Mouse (Mus musculus) liver, embryonic 16.5 days (tissue): ENCODE measurements at regions not wholly inside any gene's neighbourhood (a gene's known extent, or its start where the extent isn't known, plus 50 kb on each side); places are given as distances from the start of the nearest gene placed in this dataset.

Source experiments
- ATAC-seq: fragments of 200-750 bp; cut with Nextera tagmentation; 2 replicates; pipeline ENCODE4 v1.8.0; 2017; ENCODE audit warnings: low read depth, mild to moderate bottlenecking, moderate number of reproducible peaks, moderate library complexity
- H3K27ac ChIP-seq: fragments of 300-500 bp; sonication (generic); 2 replicates; pipeline ENCODE4 v1.5.1; 2014; ENCODE audit warnings: mild to moderate bottlenecking, low read length
- H3K27me3 ChIP-seq: fragments of 300-500 bp; sonication (generic); 2 replicates; pipeline ENCODE4 v1.6.1; 2014; ENCODE audit warnings: low read depth, low read length, mixed read lengths; ENCODE audit not compliant: control insufficient read depth, insufficient read depth
- H3K36me3 ChIP-seq: fragments of 300-500 bp; sonication (generic); 2 replicates; pipeline ENCODE4 v1.6.1; 2014; ENCODE audit warnings: mild to moderate bottlenecking; ENCODE audit not compliant: control insufficient read depth, insufficient read depth
- H3K4me1 ChIP-seq: fragments of 300-500 bp; sonication (generic); 2 replicates; pipeline ENCODE4 v1.6.1; 2014; ENCODE audit warnings: low read depth, low read length, mixed read lengths; ENCODE audit not compliant: control insufficient read depth
- H3K4me2 ChIP-seq: fragments of 300-500 bp; sonication (generic); 2 replicates; pipeline ENCODE4 v1.6.1; 2014; ENCODE audit warnings: low read depth, low read length, mixed read lengths
- H3K4me3 ChIP-seq: fragments of 300-500 bp; sonication (generic); 2 replicates; pipeline ENCODE4 v1.5.1; 2014; ENCODE audit warnings: low read depth, mild to moderate bottlenecking, low read length
- H3K9ac ChIP-seq: fragments of 300-500 bp; sonication (generic); 2 replicates; pipeline ENCODE4 v1.6.1; 2014; ENCODE audit warnings: low read depth, low read length
- H3K9me3 ChIP-seq: fragments of 300-500 bp; sonication (generic); replicated peaks from 2 replicates; pipeline ENCODE4 v1.6.1; 2016; ENCODE audit warnings: low read length; ENCODE audit not compliant: control insufficient read depth
- WGBS: fragments of 180-500 bp; shearing (Covaris S2); extraction: QIAGEN DNeasy Blood & Tissue Kit; methylation state at CpG from one replicate; pipeline ENCODE4 v1.1.7; 2014; ENCODE audit not compliant: insufficient replicate concordance; 5-methylcytosine and 5-hydroxymethylcytosine counted together

DNA sequence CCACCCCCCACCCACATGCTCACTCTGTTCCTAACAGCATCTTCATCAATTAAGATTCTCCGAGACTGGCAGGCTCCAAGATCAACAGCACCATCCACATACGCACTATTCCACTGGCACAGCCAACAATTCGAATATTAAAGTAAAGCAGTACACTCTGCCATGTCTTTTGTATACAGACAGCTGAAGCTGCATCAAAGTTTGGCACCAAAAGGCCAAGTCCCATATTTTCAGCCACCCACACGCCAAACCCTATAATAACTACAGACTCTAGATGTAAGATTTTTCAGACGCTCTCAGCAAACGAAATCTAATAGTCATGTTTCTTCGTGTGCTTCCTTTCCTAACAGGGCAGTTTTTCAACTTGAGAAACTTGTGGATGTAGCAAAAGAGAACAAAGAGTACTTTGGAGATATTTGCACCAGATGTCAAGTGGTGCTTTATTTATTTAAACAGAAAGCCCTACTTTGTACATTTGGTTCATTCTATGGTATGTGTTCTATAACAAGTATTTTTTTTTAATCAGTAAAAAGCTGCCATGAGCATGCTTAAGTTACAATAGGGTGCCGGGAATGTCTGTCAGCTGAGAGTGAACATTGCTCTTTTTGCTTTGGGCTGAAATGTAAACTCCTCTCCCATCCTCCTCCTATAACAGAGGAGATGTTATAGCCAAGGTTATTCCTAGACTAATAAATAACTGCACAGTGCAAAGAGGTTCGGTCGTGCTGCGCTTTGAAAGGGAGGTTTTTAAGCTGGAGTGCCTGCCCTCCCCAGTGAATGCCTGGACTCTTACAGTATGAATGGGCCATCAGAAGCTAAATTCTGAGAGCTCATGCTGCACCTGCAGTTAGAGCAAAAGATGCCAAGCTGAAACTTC, 686.9 kb downstream of the 1700064H15Rik start:
- H3K9ac ChIP-seq = no peak overlapping the region
- H3K4me3 ChIP-seq = no peak overlapping the region
- no peaks in the 10 kb centered on the region for H3K9me3 ChIP-seq
- no peaks in the 10 kb centered on the region for H3K36me3 ChIP-seq
- H3K4me1 ChIP-seq = no peaks in the 10 kb centered on the region
- no peak overlapping the region for H3K27ac ChIP-seq
- H3K27me3 ChIP-seq = no peaks in the 10 kb centered on the region
- 68% methylated on average over 11 of the region's 11 CpGs for WGBS
- no peak for ATAC-seq
- H3K4me2 ChIP-seq = no peak overlapping the region

DNA sequence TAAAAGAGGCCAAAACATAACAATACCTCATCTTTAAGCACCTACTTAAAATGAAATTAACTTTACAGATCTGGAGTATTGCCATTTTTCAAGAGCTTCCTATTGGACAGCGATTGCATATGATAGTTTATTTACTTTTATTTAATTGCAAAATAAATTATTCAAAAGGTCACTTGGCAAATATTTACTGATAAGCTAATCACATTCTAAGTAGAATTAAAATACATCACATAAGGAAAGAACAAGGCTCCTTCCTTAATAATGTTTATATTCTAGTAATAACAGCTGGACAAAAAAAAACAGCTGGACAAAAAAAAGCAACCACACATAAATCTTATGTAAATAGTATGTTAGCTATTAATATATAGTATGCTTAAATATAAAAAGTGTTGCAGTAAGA, 668.1 kb downstream of the 1700064H15Rik start:
- Histone ChIP-seq H3K4me1 (no peaks in the 10 kb centered on the region), H3K4me3 (no peak overlapping the region), H3K9ac (no peak overlapping the region), H3K4me2 (no peak overlapping the region), H3K27ac (no peak overlapping the region), H3K27me3 (no peaks in the 10 kb centered on the region), H3K36me3 (no peaks in the 10 kb centered on the region), H3K9me3 (no peaks in the 10 kb centered on the region)
- no peak for ATAC-seq
- 60% methylated on average over 1 of the region's 1 CpGs for WGBS

GRCm38 (mm10) chr3:18988662-18989061, 639.8 kb downstream of the 1700064H15Rik start:
- Histone ChIP-seq H3K36me3 (no peaks in the 10 kb centered on the region), H3K27ac (no peak overlapping the region), H3K27me3 (no peaks in the 10 kb centered on the region), H3K9me3 (no peaks in the 10 kb centered on the region), H3K4me3 (no peak overlapping the region), H3K4me1 (no peaks in the 10 kb centered on the region), H3K9ac (no peak overlapping the region), H3K4me2 (no peak overlapping the region)
- no peak for ATAC-seq
- 66% methylated on average over 3 of the region's 3 CpGs for WGBS

- H3K27me3 ChIP-seq = no peaks in the 10 kb centered on the region
- H3K4me3 ChIP-seq = no peak overlapping the region
- 52% methylated on average over 13 of the region's 13 CpGs for WGBS
- H3K4me2 ChIP-seq = no peak overlapping the region
- H3K4me1 ChIP-seq = no peaks in the 10 kb centered on the region
- H3K9ac ChIP-seq = no peak overlapping the region
- no peak for ATAC-seq
- H3K36me3 ChIP-seq = no peaks in the 10 kb centered on the region
- H3K27ac ChIP-seq = no peak overlapping the region
- no peaks in the 10 kb centered on the region for H3K9me3 ChIP-seq
Observed at GRCm38 (mm10) chr3:18989577-18990240, 638.8 kb downstream of the 1700064H15Rik start.

DNA sequence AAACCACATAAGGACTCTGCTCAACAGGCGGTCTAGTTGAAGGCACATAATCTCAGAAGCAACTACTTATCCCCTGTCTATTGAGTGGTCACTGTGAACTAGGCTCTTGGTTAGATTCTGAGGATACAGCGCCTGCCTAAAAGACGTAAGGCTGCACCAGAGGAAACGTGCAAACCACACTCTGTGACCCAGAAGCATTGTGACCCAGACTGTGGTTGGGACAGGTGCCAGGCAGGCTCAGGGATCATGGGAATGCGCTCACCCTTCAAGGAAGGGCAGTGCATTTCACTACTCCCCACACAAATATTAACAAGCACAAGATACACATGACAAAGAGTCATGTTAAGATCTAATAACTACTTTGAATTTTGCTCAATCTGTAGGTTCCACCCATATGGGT, 628.3 kb downstream of the 1700064H15Rik start:
- H3K9me3 ChIP-seq = no peaks in the 10 kb centered on the region
- no peaks in the 10 kb centered on the region for H3K36me3 ChIP-seq
- no peak for ATAC-seq
- H3K4me2 ChIP-seq = no peak overlapping the region
- H3K4me1 ChIP-seq = no peaks in the 10 kb centered on the region
- no peak overlapping the region for H3K27ac ChIP-seq
- no peak overlapping the region for H3K4me3 ChIP-seq
- no peak overlapping the region for H3K9ac ChIP-seq
- H3K27me3 ChIP-seq = no peaks in the 10 kb centered on the region
- 46% methylated on average over 5 of the region's 5 CpGs for WGBS

GRCm38 (mm10) chr3:19002056-19002455, 626.4 kb downstream of the 1700064H15Rik start:
- H3K9ac ChIP-seq = no peak overlapping the region
- H3K27ac ChIP-seq = no peak overlapping the region
- no peak overlapping the region for H3K4me2 ChIP-seq
- H3K4me1 ChIP-seq = no peaks in the 10 kb centered on the region
- H3K36me3 ChIP-seq = no peaks in the 10 kb centered on the region
- H3K4me3 ChIP-seq = no peak overlapping the region
- H3K27me3 ChIP-seq = no peaks in the 10 kb centered on the region
- WGBS = 53% methylated on average over 7 of the region's 7 CpGs
- ATAC-seq = no peak
- no peaks in the 10 kb centered on the region for H3K9me3 ChIP-seq

DNA sequence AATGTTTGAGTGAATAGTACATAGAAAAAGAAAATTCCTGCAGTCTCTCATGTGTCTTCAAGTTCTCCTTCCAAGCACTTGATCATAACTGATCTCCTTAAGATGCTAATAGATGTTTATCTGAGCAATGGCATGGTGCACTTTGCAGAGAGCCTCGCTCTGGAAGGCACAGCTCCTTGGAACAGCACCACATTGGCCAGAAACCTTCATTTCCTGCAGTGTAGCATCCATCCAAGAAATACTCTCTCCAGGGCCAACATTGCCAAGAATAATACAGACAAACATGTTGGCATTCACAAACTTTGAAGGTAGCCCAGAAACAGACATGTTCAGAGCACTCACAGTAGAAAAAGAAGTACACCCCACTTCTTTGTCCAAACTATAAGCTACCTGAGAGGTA, 623.7 kb downstream of the 1700064H15Rik start:
- Histone ChIP-seq H3K9me3 (no peaks in the 10 kb centered on the region), H3K36me3 (no peaks in the 10 kb centered on the region), H3K4me2 (no peak overlapping the region), H3K4me3 (no peak overlapping the region), H3K27me3 (no peaks in the 10 kb centered on the region), H3K9ac (no peak overlapping the region), H3K27ac (no peak overlapping the region), H3K4me1 (no peaks in the 10 kb centered on the region)
- 36% methylated on average over 1 of the region's 1 CpGs for WGBS
- ATAC-seq = no peak

DNA sequence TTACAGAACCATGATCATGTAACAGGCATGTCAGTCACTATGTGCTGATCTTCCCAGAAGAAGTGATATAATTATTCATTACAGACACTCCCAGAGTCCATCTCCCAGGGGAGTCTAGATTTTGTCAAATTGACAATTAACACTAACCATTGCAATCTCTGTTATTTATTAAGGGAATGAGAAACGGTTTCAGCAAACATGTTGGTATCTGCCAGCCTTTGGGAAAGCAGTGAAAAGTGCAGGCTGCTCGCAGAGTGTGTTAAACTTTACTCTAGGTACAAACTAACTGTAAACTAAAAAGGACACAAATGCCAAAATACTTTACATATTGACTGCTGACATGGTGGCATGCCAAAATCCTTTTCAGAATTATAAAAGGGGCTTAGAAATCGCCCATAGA, 583.9 kb downstream of the 1700064H15Rik start:
- Histone ChIP-seq H3K9ac (no peak overlapping the region), H3K4me1 (no peaks in the 10 kb centered on the region), H3K4me3 (no peak overlapping the region), H3K9me3 (no peaks in the 10 kb centered on the region), H3K4me2 (no peak overlapping the region), H3K27me3 (no peaks in the 10 kb centered on the region), H3K27ac (no peak overlapping the region), H3K36me3 (no peaks in the 10 kb centered on the region)
- WGBS = 31% methylated on average over 3 of the region's 3 CpGs
- no peak for ATAC-seq

DNA sequence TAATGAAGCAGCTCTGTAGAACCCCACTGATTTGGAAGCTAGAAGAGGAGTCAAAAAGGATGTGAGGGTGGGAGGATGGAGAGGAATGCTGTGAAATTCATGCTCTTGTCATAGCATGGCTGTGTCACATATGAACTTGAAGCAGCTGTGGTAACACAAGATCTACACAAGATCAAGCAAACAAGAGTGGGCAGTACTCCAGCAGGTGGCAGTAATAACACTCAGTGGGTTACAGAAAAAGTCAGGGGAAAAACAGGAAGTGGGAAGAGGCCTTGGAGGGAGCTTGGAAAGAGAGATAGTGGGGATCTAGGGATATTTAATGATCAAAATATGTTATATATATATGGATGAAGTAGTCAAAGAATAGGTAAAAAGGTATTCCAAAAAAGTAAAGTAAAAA, 582.5 kb downstream of the 1700064H15Rik start:
- Histone ChIP-seq H3K9ac (no peak overlapping the region), H3K4me3 (no peak overlapping the region), H3K4me1 (no peaks in the 10 kb centered on the region), H3K27me3 (no peaks in the 10 kb centered on the region), H3K9me3 (no peaks in the 10 kb centered on the region), H3K4me2 (no peak overlapping the region), H3K36me3 (no peaks in the 10 kb centered on the region), H3K27ac (no peak overlapping the region)
- ATAC-seq = no peak
